Mouse (Mus musculus): ENCODE results near the gene Flvcr1. TPM values are rescaled to one million over a fixed set of nuclear protein-coding genes. Genes with fewer than 3 reads are reported as not detected.

The Flvcr1 gene
- polyA plus RNA-seq, 1 experiment from 2014 or later = 11.8 TPM

GRCm38 (mm10) chr1:190980470-190980869 is 45.5 kb downstream of the Flvcr1 start:
- Histone ChIP-seq H3K27me3 (replicated peaks; ENCODE audit: control insufficient read depth, insufficient read depth, low read length) (peaks cover 42% of the 10 kb centered on the region), H3K4me2 (no peak overlapping the region), H3K36me3 (ENCODE audit: control insufficient read depth, insufficient read depth, low read length) (no peaks in the 10 kb centered on the region), H3K9me3 (ENCODE audit: control insufficient read depth, low read length) (no peaks in the 10 kb centered on the region), H3K27ac (ENCODE audit: low read depth, low read length) (no peak overlapping the region), H3K4me1 (replicated peaks; ENCODE audit: control insufficient read depth, insufficient read depth, low read length) (0 out of 2 replicates have a peak, but pooled peaks cover 2% of the 10 kb centered on the region), H3K9ac (ENCODE audit: low read depth, low read length) (no peak overlapping the region), H3K4me3 (ENCODE audit: low read depth, low read length) (no peak overlapping the region)
- no peak for DNase-seq (ENCODE audit: low spot score)
- no peak for ATAC-seq (replicated peaks; ENCODE audit: low FRiP score)
- 76% methylated on average over 1 of the region's 1 CpGs for WGBS

- Histone ChIP-seq H3K36me3 (ENCODE audit: control insufficient read depth, insufficient read depth, low read length) (no peaks in the 10 kb centered on the region), H3K27ac (ENCODE audit: low read depth, low read length) (peak within 1 kb of the TSS; percentile 40; the same call in 1 of the 2 replicates), H3K4me1 (replicated peaks; ENCODE audit: control insufficient read depth, insufficient read depth, low read length) (0 out of 2 replicates have a peak, but pooled peaks cover 2% of the 10 kb centered on the region), H3K4me3 (ENCODE audit: low read depth, low read length) (peak within 1 kb of the TSS; percentile 48), H3K9ac (ENCODE audit: low read depth, low read length) (peak within 1 kb of the TSS; percentile 58), H3K4me2 (peak within 1 kb of the TSS; percentile 70), H3K27me3 (replicated peaks; ENCODE audit: control insufficient read depth, insufficient read depth, low read length) (peaks cover 45% of the 10 kb centered on the region), H3K9me3 (ENCODE audit: control insufficient read depth, low read length) (no peaks in the 10 kb centered on the region)
- under 1% methylated on average over 38 of the region's 38 CpGs for WGBS
- DNase-seq (ENCODE audit: low spot score) (peak; percentile 75), ATAC-seq (replicated peaks; ENCODE audit: low FRiP score) (peak; percentile 77)
Measured at GRCm38 (mm10) chr1:190979100-190979563, 46.8 kb downstream of the Flvcr1 start, which contains the start of gene Vash2. Gene Vash2, minus strand, starts transcription at chr1:190979296.

GRCm38 (mm10) chr1:190978511-190979073 is 47.4 kb downstream of the Flvcr1 start:
- Histone ChIP-seq H3K27ac (ENCODE audit: low read depth, low read length) (peak overlapping the region; percentile 40; the same call in 1 of the 2 replicates), H3K9ac (ENCODE audit: low read depth, low read length) (peak overlapping the region; percentile 58), H3K36me3 (ENCODE audit: control insufficient read depth, insufficient read depth, low read length) (no peaks in the 10 kb centered on the region), H3K4me2 (peak overlapping the region; percentile 70), H3K4me3 (ENCODE audit: low read depth, low read length) (peak overlapping the region; percentile 48), H3K9me3 (ENCODE audit: control insufficient read depth, low read length) (no peaks in the 10 kb centered on the region), H3K4me1 (replicated peaks; ENCODE audit: control insufficient read depth, insufficient read depth, low read length) (0 out of 2 replicates have a peak, but pooled peaks cover 2% of the 10 kb centered on the region), H3K27me3 (replicated peaks; ENCODE audit: control insufficient read depth, insufficient read depth, low read length) (peaks cover 45% of the 10 kb centered on the region)
- WGBS = 2% methylated on average over 40 of the region's 46 CpGs
- DNase-seq (ENCODE audit: low spot score) (peak; percentile 63), ATAC-seq (replicated peaks; ENCODE audit: low FRiP score) (peak; percentile 49; the same call in 1 of the 2 replicates)

- H3K27me3 ChIP-seq (replicated peaks; ENCODE audit: control insufficient read depth, insufficient read depth, low read length) = peaks cover 45% of the 10 kb centered on the region
- 3% methylated on average over 22 of the region's 22 CpGs for WGBS
Measured at GRCm38 (mm10) chr1:190978001-190978400, 48.0 kb downstream of the Flvcr1 start.

GRCm38 (mm10) chr1:190976887-190977573 is 48.9 kb downstream of the Flvcr1 start:
- DNase-seq (ENCODE audit: low spot score) (no peak), ATAC-seq (replicated peaks; ENCODE audit: low FRiP score) (no peak)
- Histone ChIP-seq H3K4me3 (ENCODE audit: low read depth, low read length) (peak overlapping the region; percentile 48; the same call in 1 of the 2 replicates), H3K4me2 (peak overlapping the region; percentile 70), H3K27ac (ENCODE audit: low read depth, low read length) (no peak overlapping the region), H3K9ac (ENCODE audit: low read depth, low read length) (no peak overlapping the region), H3K4me1 (replicated peaks; ENCODE audit: control insufficient read depth, insufficient read depth, low read length) (0 out of 2 replicates have a peak, but pooled peaks cover 2% of the 10 kb centered on the region), H3K36me3 (ENCODE audit: control insufficient read depth, insufficient read depth, low read length) (no peaks in the 10 kb centered on the region), H3K9me3 (ENCODE audit: control insufficient read depth, low read length) (no peaks in the 10 kb centered on the region), H3K27me3 (replicated peaks; ENCODE audit: control insufficient read depth, insufficient read depth, low read length) (peaks cover 45% of the 10 kb centered on the region)
- 51% methylated on average over 11 of the region's 11 CpGs for WGBS

More at GRCm38 (mm10) chr1:190978001-190978400, 48.0 kb downstream of the Flvcr1 start:
- Histone ChIP-seq H3K4me3 (ENCODE audit: low read depth, low read length) (peak overlapping the region; percentile 48), H3K36me3 (ENCODE audit: control insufficient read depth, insufficient read depth, low read length) (no peaks in the 10 kb centered on the region), H3K9me3 (ENCODE audit: control insufficient read depth, low read length) (no peaks in the 10 kb centered on the region), H3K4me1 (replicated peaks; ENCODE audit: control insufficient read depth, insufficient read depth, low read length) (0 out of 2 replicates have a peak, but pooled peaks cover 2% of the 10 kb centered on the region), H3K4me2 (peak overlapping the region; percentile 70), H3K9ac (ENCODE audit: low read depth, low read length) (peak overlapping the region; percentile 58), H3K27ac (ENCODE audit: low read depth, low read length) (no peak overlapping the region)
- DNase-seq (ENCODE audit: low spot score) (peak; percentile 41), ATAC-seq (replicated peaks; ENCODE audit: low FRiP score) (no peak)

- H3K27me3 ChIP-seq (replicated peaks; ENCODE audit: control insufficient read depth, insufficient read depth, low read length) = peaks cover 35% of the 10 kb centered on the region
- H3K27ac ChIP-seq (ENCODE audit: low read depth, low read length) = no peak overlapping the region
- no peak for ATAC-seq (replicated peaks; ENCODE audit: low FRiP score)
- H3K9ac ChIP-seq (ENCODE audit: low read depth, low read length) = no peak overlapping the region
- WGBS = 74% methylated on average over 1 of the region's 1 CpGs
- no peaks in the 10 kb centered on the region for H3K9me3 ChIP-seq (ENCODE audit: control insufficient read depth, low read length)
- H3K4me1 ChIP-seq (replicated peaks; ENCODE audit: control insufficient read depth, insufficient read depth, low read length) = 0 out of 2 replicates have a peak, but pooled peaks cover 2% of the 10 kb centered on the region
- H3K4me2 ChIP-seq = no peak overlapping the region
- H3K36me3 ChIP-seq (ENCODE audit: control insufficient read depth, insufficient read depth, low read length) = no peaks in the 10 kb centered on the region; the same call in 1 of the 2 replicates
- DNase-seq (ENCODE audit: low spot score) = no peak
- H3K4me3 ChIP-seq (ENCODE audit: low read depth, low read length) = no peak overlapping the region
Measured at GRCm38 (mm10) chr1:190974833-190975232, 51.1 kb downstream of the Flvcr1 start.

GRCm38 (mm10) chr1:190974191-190974590 is 51.8 kb downstream of the Flvcr1 start:
- WGBS = 85% methylated on average over 8 of the region's 8 CpGs
- no peak for DNase-seq (ENCODE audit: low spot score)
- Histone ChIP-seq H3K4me3 (ENCODE audit: low read depth, low read length) (no peak overlapping the region), H3K4me2 (no peak overlapping the region), H3K36me3 (ENCODE audit: control insufficient read depth, insufficient read depth, low read length) (peaks cover 2% of the 10 kb centered on the region), H3K9ac (ENCODE audit: low read depth, low read length) (no peak overlapping the region), H3K27me3 (replicated peaks; ENCODE audit: control insufficient read depth, insufficient read depth, low read length) (peaks cover 31% of the 10 kb centered on the region), H3K4me1 (replicated peaks; ENCODE audit: control insufficient read depth, insufficient read depth, low read length) (0 out of 2 replicates have a peak, but pooled peaks cover 2% of the 10 kb centered on the region), H3K9me3 (ENCODE audit: control insufficient read depth, low read length) (no peaks in the 10 kb centered on the region), H3K27ac (ENCODE audit: low read depth, low read length) (no peak overlapping the region)
- no peak for ATAC-seq (replicated peaks; ENCODE audit: low FRiP score)

GRCm38 (mm10) chr1:190972612-190973192 is 53.3 kb downstream of the Flvcr1 start:
- no peak overlapping the region for H3K9ac ChIP-seq (ENCODE audit: low read depth, low read length)
- H3K27me3 ChIP-seq (replicated peaks; ENCODE audit: control insufficient read depth, insufficient read depth, low read length) = peaks cover 16% of the 10 kb centered on the region
- H3K4me3 ChIP-seq (ENCODE audit: low read depth, low read length) = no peak overlapping the region
- 56% methylated on average over 7 of the region's 7 CpGs for WGBS
- 0 out of 2 replicates have a peak, but pooled peaks cover 2% of the 10 kb centered on the region for H3K4me1 ChIP-seq (replicated peaks; ENCODE audit: control insufficient read depth, insufficient read depth, low read length)
- no peak overlapping the region for H3K4me2 ChIP-seq
- H3K9me3 ChIP-seq (ENCODE audit: control insufficient read depth, low read length) = no peaks in the 10 kb centered on the region
- DNase-seq (ENCODE audit: low spot score) (no peak), ATAC-seq (replicated peaks; ENCODE audit: low FRiP score) (no peak)
- H3K36me3 ChIP-seq (ENCODE audit: control insufficient read depth, insufficient read depth, low read length) = peaks cover 4% of the 10 kb centered on the region
- H3K27ac ChIP-seq (ENCODE audit: low read depth, low read length) = no peak overlapping the region
